Mouse (Mus musculus) heart, postnatal 14 days (tissue): ENCODE results near the gene Zdhhc18. TPM values are rescaled to one million over a fixed set of nuclear protein-coding genes. Genes with fewer than 3 reads are reported as not detected.

ENCODE experiments used
- DNase-seq, 2 experiments: peaks; one replicate each; pipeline ENCODE4 v3.0.0; 2021 to 2022
- intact Hi-C: fragments of 180-260 bp; cut with DNase I; formaldehyde crosslinking; loops from one replicate; pipeline ENCODE4 v1.15.1; 2025
- microRNA-seq, 2 experiments: library from miRNA; unstranded; fragments of <30 nt; microRNA quantifications; one replicate each; pipeline ENCODE4 v1.2.0; 2021 to 2022
- total RNA-seq, 2 experiments: library from RNA; stranded (reverse); gene quantifications; 2 replicates each; pipeline ENCODE4 v1.2.3; 2021

The Zdhhc18 gene
- total RNA-seq, 2 experiments from 2014 or later, result 17.6 to 21.6 TPM

DNA sequence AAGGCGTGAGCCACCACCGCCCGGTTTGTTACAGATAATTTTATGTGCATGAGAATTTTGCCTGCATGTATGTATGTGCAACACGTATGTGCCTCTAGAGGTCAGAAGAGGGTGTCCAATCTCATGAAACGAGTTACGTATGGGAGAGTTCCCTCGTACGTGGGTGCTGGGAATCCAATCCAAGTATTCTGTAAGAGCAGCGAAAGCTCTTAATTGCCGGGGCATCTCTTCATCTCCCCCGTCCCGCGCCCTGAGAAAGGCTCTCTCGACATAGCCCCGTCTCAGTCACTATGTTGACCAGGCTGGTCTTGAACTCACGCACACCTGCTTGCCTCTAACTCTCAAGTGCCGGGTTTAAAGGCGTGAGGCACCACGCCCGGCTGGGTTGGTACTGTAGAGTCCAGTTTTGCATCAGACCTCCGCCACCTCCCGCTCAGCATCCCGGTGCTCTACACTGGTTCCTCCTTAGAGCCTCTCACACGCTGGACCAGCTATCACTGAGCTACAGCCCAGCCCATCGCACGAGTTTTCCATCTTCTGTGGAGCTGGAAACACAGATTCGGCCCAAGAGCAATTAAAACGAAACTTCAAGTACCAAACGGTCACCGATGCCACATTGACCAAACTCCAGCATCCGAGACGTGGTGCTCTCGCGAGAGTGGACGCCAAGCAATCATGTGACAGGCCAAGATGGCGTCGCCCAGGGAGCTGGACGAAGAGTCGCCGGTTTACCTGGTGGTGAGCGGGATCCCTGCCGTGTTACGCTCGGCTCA, 75.7 kb downstream of the Zdhhc18 start, which contains the start of gene Gpatch3:
Gene Gpatch3 (plus strand): TSS at position 676 of the 773 bp plus-strand sequence.
- DNase-seq, result peak; percentile 89 to 94
- intact Hi-C loops, result no loop called here

DNA sequence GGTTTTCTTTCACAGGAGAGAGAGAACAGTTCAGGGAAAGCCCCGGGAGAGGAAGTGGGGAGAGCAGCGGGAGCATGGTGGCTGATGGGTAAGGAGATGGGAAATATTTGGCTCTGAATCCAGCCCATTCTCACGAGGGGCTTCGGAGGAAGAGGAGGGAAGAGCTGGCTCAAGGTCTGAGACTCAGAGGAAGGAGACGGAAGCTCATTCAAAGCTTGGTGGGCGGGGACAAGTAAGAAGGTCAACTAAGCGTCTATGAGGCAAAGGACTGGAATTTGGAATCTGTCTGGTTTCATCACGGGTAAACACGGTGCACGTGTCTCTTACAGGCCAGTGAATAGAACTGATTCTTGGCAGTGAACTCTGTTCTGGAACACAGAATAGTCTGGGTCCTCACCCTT, 79.9 kb downstream of the Zdhhc18 start:
- intact Hi-C loops, result no loop called here
- no peak for DNase-seq

DNA sequence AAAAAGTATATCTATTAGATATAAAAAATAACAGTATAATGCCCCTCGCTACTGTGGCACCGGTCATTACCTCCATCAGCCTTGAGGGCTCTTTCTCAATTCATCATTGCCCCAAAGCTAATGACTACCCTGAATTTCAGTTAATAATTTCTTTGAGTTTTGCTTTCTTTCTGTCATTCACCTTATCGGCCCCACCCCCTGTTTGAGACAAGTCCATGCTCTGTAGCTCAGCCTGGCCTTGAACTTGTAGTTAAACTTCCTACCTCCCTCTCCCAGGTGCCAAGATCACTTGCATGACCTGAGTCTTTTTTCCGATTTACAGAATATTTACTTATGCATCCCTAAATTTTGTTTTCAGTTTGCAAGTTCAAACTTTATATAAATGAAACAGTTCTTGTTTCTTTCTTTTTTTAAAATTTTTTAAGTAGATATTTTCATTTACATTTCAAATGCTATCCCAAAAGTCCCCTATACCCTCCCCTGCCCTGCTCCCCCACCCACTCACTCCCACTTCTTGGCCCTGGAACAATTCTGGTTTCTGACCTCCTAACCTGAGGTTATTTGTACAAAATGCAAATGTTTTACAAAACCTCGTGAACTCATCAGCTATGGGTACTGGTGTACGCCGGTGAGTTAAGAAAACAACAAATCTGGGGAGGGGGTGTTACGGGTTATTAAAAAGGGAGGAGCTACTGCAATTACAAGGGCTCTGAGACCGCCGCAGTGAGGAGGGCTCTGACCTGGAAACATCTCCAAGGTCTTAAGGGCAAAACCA, 80.5 kb downstream of the Zdhhc18 start:
- intact Hi-C loops, result no loop called here
- no peak for DNase-seq

DNA sequence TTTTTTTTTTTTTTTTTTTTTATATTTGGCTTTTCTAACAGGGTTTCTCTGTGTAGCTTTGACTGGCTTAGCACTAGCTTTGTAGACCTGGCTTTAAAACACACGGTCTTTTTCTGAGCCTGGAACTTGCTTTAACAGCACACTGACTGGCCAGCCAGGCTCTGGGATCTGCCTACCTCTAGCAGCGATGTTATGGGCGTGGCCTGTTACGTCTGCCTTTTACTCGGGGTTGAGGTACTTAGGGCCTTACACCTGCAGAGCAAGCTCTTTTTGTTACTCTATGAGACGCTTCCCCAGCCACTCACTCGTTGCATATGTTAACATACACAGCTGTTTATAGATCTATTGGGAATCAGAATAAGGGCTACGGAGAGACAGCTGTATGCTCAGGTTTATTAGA, 82.7 kb downstream of the Zdhhc18 start:
- DNase-seq, result no peak
- intact Hi-C loops, result no loop called here

DNA sequence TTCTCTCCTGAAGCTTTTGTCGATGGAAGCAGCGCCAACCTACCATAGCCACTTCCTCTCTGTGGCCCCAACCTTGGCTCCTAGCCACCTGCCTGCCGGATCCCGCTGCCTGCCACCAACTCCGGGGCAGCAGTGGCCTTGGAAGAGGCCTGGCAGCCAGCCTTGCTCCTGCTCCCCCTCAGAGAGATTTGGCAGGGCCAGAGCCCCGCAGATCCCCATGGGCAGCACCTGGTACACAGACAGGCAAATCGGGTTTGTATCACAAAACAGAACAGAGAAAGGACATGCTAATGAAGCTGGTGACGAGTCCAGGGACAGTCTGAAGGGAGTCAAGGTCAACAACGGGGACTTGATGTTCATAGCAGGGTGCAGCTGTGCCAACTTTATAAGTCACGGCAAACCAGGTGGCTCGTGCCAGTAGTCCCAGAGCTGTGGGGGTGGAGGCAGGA, 86.8 kb downstream of the Zdhhc18 start:
- peak; percentile 77 to 80 for DNase-seq
- intact Hi-C loops, result no loop called here

DNA sequence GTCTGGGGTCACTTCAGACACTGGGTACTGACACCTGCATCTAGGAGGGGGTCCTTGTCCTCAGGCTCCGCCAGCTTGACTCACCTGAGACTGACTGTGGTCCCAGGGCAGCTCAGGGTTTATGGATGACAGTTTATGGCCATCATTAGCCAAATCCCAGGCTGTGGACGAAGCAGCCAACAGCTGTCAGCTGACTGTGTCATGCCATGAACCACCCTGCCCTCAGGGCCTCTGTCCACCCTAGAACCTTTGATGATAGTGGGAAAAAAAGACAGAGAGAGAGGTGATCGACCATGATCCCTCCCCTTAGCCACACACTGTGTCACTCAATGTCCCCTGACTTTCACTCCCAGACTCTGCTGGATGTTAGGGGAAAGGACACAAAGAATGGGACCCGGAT, 88.3 kb downstream of the Zdhhc18 start:
- intact Hi-C loops, result no loop called here
- DNase-seq, result no peak

DNA sequence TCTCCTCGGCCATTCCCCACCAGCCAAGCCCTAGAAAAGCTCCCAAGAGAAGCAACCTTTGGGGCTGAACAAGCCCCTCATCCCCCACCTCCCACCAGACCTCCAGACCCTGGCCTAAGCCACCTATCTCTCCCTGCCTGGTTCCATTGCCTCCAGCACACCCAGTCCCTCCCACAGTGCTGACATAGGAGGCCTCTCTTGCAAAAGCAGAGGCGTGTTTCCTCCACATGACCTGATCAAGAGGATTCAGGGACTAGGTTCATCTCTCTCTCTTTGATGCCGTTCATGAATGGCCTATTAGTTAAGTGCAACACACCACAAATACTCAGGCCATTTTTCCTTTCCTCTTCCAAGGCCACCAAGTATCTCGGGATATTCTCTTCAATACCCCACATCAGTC, 90.1 kb downstream of the Zdhhc18 start:
- intact Hi-C loops, result no loop called here

DNA sequence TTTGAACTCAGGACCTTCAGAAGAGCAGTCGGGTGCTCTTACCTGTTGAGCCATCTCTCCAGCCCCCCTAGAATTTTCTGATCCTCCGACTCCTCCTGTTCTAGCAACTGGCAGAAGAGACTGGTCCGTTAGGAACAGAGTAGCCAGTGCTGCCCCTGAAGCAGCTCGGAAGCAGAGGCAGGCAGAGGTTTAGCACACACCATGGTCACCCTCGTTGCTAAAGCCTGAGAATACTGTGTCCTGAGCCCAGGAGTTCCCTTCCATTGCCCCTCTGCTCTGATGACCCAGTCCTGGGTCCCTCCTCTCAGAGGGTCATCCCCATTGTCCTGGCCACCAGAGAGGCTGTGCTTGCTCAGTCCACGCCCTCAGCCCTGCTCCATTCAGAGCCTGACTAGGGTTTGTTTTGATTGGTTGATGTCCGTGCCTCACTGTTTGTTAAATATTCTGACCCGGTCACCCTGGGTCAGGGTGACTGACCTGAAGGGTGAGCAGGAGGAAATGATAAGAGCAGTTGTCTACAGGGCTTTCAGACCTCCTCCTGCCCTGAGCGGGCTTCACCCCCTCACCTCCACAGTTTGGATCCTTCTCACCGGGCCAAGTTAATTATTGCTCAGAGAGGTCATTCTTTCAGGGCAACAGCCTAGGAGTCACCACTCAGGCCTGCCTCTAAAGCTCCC, 92.8 kb downstream of the Zdhhc18 start:
- no peak for DNase-seq
- intact Hi-C loops, result no loop called here

More for the DNA sequence above, 90.1 kb downstream of the Zdhhc18 start:
- DNase-seq, result no peak

Small RNA genes within 50 kb of the gene (microRNA-seq; reads per million reads assigned to microRNA genes)
- gene Gm23158, result 0 reads per million in 2 experiments

Other genes starting within 250 kb of the Zdhhc18 start
- gene Tent5b, start 170.0 kb downstream of the Zdhhc18 start, total RNA-seq, result 1 to 10 TPM; 3.5 to 5.1 TPM
- gene Trnp1, start 151.6 kb downstream of the Zdhhc18 start, total RNA-seq, result 1 to 10 TPM; 1.6 to 3.1 TPM
- not detected for gene Kdf1, start 131.2 kb downstream of the Zdhhc18 start, total RNA-seq
- 10 to 100 TPM; 57.8 to 60.2 TPM for gene Nudc, start 104.2 kb downstream of the Zdhhc18 start, total RNA-seq
- 10 to 100 TPM; 20.1 to 23.2 TPM for gene Nr0b2, start 96.8 kb downstream of the Zdhhc18 start, total RNA-seq
- 1 to 10 TPM; 4.2 to 4.9 TPM for gene Gpatch3, start 75.4 kb downstream of the Zdhhc18 start, total RNA-seq
- 1 to 10 TPM; 7.7 to 8.6 TPM for gene Gpn2, start 65.8 kb downstream of the Zdhhc18 start, total RNA-seq
- gene Sfn, start 48.0 kb downstream of the Zdhhc18 start, total RNA-seq, result 1 to 10 TPM; 1.9 TPM
- gene Pigv, start 22.5 kb upstream of the Zdhhc18 start, total RNA-seq, result 10 to 100 TPM; 10.4 to 10.7 TPM
- gene Arid1a, start 106.6 kb upstream of the Zdhhc18 start, total RNA-seq, result 10 to 100 TPM; 45.2 to 48.8 TPM
- 1 to 10 TPM; 7.4 to 9.3 TPM for gene Rps6ka1, start 237.6 kb upstream of the Zdhhc18 start, total RNA-seq